Mouse (Mus musculus) Patski (cell line): Measurements from ENCODE around the gene Fam189a1. TPM values are rescaled to one million over a fixed set of nuclear protein-coding genes. Genes with fewer than 3 reads are reported as not detected.

ENCODE experiments used
- ATAC-seq: fragments of 100-300 bp; one replicate; pipeline ENCODE4 v1.8.0; 2021
- CTCF ChIA-PET: fragments of 350-600 bp; sonication (Branson Sonifier 250); formaldehyde crosslinking; loops from one replicate; lab custom pipeline; 2022; ENCODE audit warnings: inconsistent platforms; lab: Charles Lee
- POLR2A ChIA-PET: fragments of 350-600 bp; sonication (Branson Sonifier 250); formaldehyde crosslinking; loops from one replicate; lab custom pipeline; 2022; ENCODE audit warnings: antibody characterized with exemption, inconsistent platforms; lab: Charles Lee
- DNase-seq: peaks from one replicate; pipeline ENCODE4 v3.0.0-alpha.2; 2011; ENCODE audit warnings: low read depth, low spot score
- H3K27me3 ChIP-seq: fragments of 371-371 bp; one replicate; pipeline ENCODE4 v1.5.1; 2021
- CTCF ChIP-seq: fragments of 100-300 bp; IDR thresholded peaks from one replicate; pipeline ENCODE4 v1.5.1; 2021
- in situ Hi-C: fragments of 300-500 bp; cut with MboI; formaldehyde crosslinking; loops from 3 replicates; pipeline ENCODE4 v1.11.1; 2018; ENCODE audit warnings: low pct_unique_long_range_greater_than_20kb, mixed read lengths
- polyA plus RNA-seq: library from polyadenylated mRNA; unstranded; gene quantifications from one replicate; pipeline ENCODE4 v1.2.3, GENCODE M21; 2021

The Fam189a1 gene
- polyA plus RNA-seq, 1 experiment from 2014 or later, result 2.7 TPM

DNA sequence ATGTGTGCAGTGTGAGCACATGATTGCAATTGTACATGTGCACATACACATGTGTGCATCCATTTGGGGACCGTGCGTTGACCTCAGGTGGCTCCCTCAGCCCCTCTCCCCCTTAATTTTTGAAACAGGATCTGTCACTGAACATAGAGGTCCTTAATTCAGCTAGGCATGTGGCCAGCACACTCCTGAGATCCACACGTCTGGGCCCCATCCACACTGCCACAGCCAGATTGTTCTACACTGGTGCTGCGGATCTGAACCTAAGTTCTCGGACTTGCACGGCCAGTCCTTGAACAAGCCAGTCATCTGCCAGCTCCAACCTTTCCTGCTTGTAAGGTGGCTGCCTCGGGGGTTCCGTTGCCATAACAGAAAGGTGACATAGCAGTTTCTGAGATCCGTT, 7.3 kb downstream of the Fam189a1 start:
- CTCF ChIA-PET, result no interaction called here
- in situ Hi-C loops, result loop anchor here (10.0 kb wide), 1 partner anchor 194 kb away; no protein-coding TSS in a partner anchor
- DNase-seq (no peak), ATAC-seq (no peak)
- POLR2A ChIA-PET, result no interaction called here
- no peak for TF ChIP-seq CTCF
- peaks cover 12% of the 10 kb centered on the region for H3K27me3 ChIP-seq

GRCm38 (mm10) chr7:65144881-65145280, 11.5 kb downstream of the Fam189a1 start:
- no peak for ATAC-seq

GRCm38 (mm10) chr7:65141907-65142698, 14.3 kb downstream of the Fam189a1 start:
- no peaks in the 10 kb centered on the region for H3K27me3 ChIP-seq
- DNase-seq (peak; percentile 68), ATAC-seq (peak; percentile 77)
- CTCF ChIA-PET, result no interaction called here
- POLR2A ChIA-PET, result no interaction called here
- no peak for TF ChIP-seq CTCF
- in situ Hi-C loops, result loop anchor here (10.0 kb wide), 1 partner anchor 187 kb away; no protein-coding TSS in a partner anchor

More at GRCm38 (mm10) chr7:65144881-65145280, 11.5 kb downstream of the Fam189a1 start:
- in situ Hi-C loops, result loop anchor here (10.0 kb wide), 1 partner anchor 190 kb away; no protein-coding TSS in a partner anchor
- CTCF ChIA-PET, result no interaction called here
- no peak for DNase-seq
- POLR2A ChIA-PET, result interaction anchor here (0.6 to 0.7 kb wide), 2 partner anchors 13 to 571 kb away, joined by 3 read pairs; no protein-coding TSS in a partner anchor
- no peaks in the 10 kb centered on the region for H3K27me3 ChIP-seq
- no peak for TF ChIP-seq CTCF

DNA sequence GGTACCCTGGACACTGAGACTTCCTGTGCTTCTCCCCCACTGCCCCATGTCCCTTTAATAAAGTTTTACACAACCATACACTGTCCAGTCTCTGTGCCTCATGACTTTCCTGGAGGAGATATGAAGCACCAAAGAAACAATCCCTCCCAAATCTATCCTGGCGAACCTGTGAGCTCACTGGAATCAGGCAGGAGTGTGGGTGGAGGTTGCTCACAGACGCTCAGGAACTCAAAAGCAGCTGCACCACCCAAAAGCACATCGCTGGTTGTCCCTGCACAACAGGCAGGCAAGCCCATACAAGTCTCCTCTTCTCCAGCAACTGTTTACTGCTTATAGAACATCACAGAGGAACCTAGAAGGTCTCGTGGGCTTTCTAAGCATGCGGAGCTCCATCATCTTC, 15.5 kb downstream of the Fam189a1 start:
- TF ChIP-seq CTCF, result no peak
- in situ Hi-C loops, result loop anchor here (10.0 kb wide), 1 partner anchor 186 kb away; no protein-coding TSS in a partner anchor
- ATAC-seq (no peak), DNase-seq (no peak)
- POLR2A ChIA-PET, result no interaction called here
- no peaks in the 10 kb centered on the region for H3K27me3 ChIP-seq
- CTCF ChIA-PET, result no interaction called here

DNA sequence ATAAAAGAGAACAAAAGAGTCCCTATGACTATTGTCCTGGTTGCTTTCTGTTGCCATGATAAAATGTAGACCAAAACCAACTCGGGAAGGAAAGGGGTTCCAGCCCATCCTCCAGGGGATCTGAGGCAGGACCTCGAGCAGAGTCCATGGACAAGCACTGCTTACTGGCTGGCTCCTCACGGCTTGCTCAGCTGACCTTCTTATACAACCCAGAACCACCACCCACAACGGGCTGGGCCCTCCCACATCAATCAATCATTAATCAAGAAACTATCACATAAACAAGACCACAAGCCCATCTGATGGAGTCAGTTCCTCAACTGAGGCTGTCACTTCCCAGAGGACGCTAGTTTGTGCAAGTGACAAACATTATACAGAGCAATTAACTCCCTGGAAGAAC, 16.3 kb downstream of the Fam189a1 start:
- no peak for TF ChIP-seq CTCF
- ChIA-PET POLR2A (no interaction called here), CTCF (no interaction called here)
- DNase-seq (no peak), ATAC-seq (no peak)
- in situ Hi-C loops, result loop anchor here (10.0 kb wide), 1 partner anchor 185 kb away; no protein-coding TSS in a partner anchor
- H3K27me3 ChIP-seq, result no peaks in the 10 kb centered on the region

DNA sequence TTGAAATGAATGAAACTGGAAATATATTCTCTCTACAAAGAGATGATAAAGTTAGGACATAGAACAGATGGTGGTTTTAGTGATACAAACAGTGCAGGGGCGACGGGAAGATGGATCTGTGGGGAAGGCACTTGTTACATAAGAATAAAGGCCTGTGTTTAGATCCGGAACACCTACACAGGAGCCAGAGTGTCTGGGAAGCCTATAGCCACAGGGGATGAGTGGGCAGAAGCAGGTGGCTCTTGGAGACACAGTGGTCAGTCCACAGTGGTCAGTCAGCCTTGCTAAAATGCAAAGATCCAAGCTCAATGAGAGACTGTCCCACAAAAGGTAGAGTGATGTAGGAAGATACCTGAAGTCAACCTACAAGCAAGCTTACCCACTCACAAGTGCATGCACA, 32.6 kb downstream of the Fam189a1 start:
- ATAC-seq (no peak), DNase-seq (no peak)
- TF ChIP-seq CTCF, result no peak
- POLR2A ChIA-PET, result no interaction called here
- CTCF ChIA-PET, result interaction anchor here (1.4 kb wide), 1 partner anchor 15 kb away, joined by 5 read pairs; no protein-coding TSS in a partner anchor
- H3K27me3 ChIP-seq, result no peaks in the 10 kb centered on the region
- in situ Hi-C loops, result no loop called here

GRCm38 (mm10) chr7:65116903-65117302, 39.5 kb downstream of the Fam189a1 start:
- no peak for TF ChIP-seq CTCF
- CTCF ChIA-PET, result no interaction called here
- POLR2A ChIA-PET, result no interaction called here
- H3K27me3 ChIP-seq, result no peaks in the 10 kb centered on the region
- in situ Hi-C loops, result no loop called here
- DNase-seq, result no peak
- no peak for ATAC-seq

DNA sequence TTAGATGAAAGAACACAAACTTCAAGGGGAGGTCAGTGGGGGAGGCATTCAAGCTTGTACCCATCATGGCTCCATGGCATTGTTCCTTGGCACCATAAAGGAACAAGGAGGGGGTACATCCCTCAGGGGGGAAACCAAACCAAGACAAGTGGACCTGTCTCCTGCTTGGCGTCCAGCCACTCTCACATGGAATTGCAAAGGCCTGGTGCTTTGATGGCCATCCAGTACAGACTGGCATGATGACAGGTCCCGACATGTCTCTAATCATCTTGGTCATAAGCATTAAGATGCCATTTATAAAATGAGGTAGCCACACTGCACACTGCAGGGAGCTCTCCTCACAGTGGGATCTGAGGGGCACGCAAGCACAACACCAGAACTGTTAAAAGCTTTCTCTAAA, 41.0 kb downstream of the Fam189a1 start:
- ATAC-seq, result no peak
- DNase-seq, result no peak
- no peaks in the 10 kb centered on the region for H3K27me3 ChIP-seq
- TF ChIP-seq CTCF, result no peak
- in situ Hi-C loops, result no loop called here
- POLR2A ChIA-PET, result no interaction called here
- CTCF ChIA-PET, result no interaction called here

GRCm38 (mm10) chr7:65111664-65112063, 44.7 kb downstream of the Fam189a1 start:
- CTCF ChIA-PET, result interaction anchor here (0.9 kb wide), 1 partner anchor 26 kb away, joined by 3 read pairs; no protein-coding TSS in a partner anchor
- in situ Hi-C loops, result no loop called here
- POLR2A ChIA-PET, result no interaction called here

DNA sequence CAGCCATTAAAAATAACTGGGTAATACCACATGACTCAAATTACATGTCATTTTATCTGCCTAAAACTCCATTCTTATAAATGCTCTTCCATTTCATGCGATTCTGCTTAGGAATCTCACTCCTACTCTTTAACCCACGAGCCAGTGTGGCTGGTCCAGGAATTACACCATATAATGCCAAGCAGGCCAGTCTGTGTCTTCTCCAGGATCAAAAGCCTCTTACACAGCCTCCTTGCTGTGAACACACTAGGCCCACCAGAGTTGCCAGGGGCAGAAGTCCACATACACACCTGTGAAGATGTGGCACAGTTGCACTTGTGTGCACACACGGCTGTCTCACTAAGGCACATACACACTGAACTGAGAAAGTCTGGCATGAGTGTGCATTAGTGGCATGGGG, 50.8 kb downstream of the Fam189a1 start:
- ATAC-seq, result no peak
- in situ Hi-C loops, result no loop called here

More at GRCm38 (mm10) chr7:65111664-65112063, 44.7 kb downstream of the Fam189a1 start:
- no peak for TF ChIP-seq CTCF
- DNase-seq (no peak), ATAC-seq (no peak)
- no peaks in the 10 kb centered on the region for H3K27me3 ChIP-seq

DNA sequence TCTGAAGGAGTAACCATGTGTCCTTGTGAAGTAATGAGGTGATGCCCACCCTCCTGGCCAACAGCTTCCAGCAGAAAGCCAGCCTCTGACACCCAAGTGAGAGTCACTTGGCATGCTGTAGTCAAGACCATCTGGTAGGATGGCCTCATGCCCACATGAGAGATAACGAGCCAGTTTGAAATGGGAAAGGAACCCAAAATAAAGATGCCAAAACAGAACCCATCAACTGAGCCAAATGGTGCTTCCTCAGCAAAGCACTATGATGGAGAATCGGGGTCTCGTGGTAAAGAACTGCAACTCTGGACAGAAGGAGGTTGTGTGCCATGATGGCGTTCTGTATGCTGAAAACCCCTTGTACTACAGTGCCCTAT, 51.3 kb downstream of the Fam189a1 start:
- POLR2A ChIA-PET, result no interaction called here
- ATAC-seq (no peak), DNase-seq (no peak)
- CTCF ChIA-PET, result no interaction called here
- in situ Hi-C loops, result no loop called here
- H3K27me3 ChIP-seq, result no peaks in the 10 kb centered on the region
- TF ChIP-seq CTCF, result no peak

More for the DNA sequence above, 50.8 kb downstream of the Fam189a1 start:
- no peak for DNase-seq
- no peak for TF ChIP-seq CTCF
- POLR2A ChIA-PET, result no interaction called here
- no peaks in the 10 kb centered on the region for H3K27me3 ChIP-seq
- CTCF ChIA-PET, result no interaction called here
